Mouse (Mus musculus): ENCODE measurements around the gene Sh3gl1. TPM values are rescaled to one million over a fixed set of nuclear protein-coding genes. Genes with fewer than 3 reads are reported as not detected.

Sh3gl1 gene
- total and polyA plus RNA-seq, 3 experiments, result 29.3 to 39.0 (median 38.0) TPM

DNA sequence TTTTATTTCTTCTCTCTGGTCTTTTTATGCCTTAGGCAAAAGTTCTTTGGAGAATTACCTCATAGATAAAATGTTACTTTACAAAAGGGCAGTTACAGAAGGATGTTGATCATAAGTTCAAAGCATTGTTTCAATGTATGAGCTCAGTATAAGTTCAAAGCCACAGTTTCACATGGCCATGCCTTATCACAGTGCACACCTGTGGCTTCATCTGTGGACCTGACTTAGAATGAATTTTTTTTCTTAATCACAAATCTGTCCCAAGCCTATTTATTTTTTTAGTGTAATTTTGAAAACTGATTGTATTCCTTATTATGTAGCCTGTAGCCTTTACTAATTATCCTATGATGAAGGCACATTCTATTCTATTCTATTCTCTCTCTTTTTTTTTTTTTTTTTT, 18.5 kb upstream of the Sh3gl1 start:
- no peaks in the 10 kb centered on the region for H3K9me3 ChIP-seq (replicated peaks; ENCODE audit: low read length)
- peaks cover 53% of the 10 kb centered on the region for H3K79me2 ChIP-seq (replicated peaks; ENCODE audit: control insufficient read depth, extremely low read depth, insufficient read depth, poor library complexity, severe bottlenecking)
- no peak for DNase-seq (ENCODE audit: extremely low read depth)
- H3K4me3 ChIP-seq (replicated peaks in 1 of 3; ENCODE audit: low read depth in 2 of 3, low read length in 2 of 3, poor library complexity in 1 of 3), result no peak overlapping the region
- no peaks in the 10 kb centered on the region for H3K27me3 ChIP-seq (replicated peaks)
- dilution Hi-C loops (cut with MboI; ENCODE audit: extremely low pct_ligation_motif_present, extremely low pct_unique_long_range_greater_than_20kb, low sequenced_read_pairs) (no loop called here), in situ Hi-C loops (cut with MboI; ENCODE audit: low pct_ligation_motif_present, low pct_unique_long_range_greater_than_20kb, low sequenced_read_pairs) (no loop called here)
- no peak overlapping the region for H3K4me2 ChIP-seq (ENCODE audit: insufficient read depth, low read depth, poor library complexity, severe bottlenecking)
- peaks cover 55 to 86% of the 10 kb centered on the region in 2 experiments for H3K36me3 ChIP-seq (replicated peaks in 1 of 2; ENCODE audit: control insufficient read depth in 1 of 2, insufficient read depth in 1 of 2, low read length in 1 of 2)
- no peak overlapping the region for H3K27ac ChIP-seq (ENCODE audit: insufficient read depth, low read depth)
- no peak overlapping the region for H3K9ac ChIP-seq (ENCODE audit: insufficient read depth, low read depth)
- H3K4me1 ChIP-seq (ENCODE audit: control insufficient read depth in 1 of 2, insufficient read depth in 2 of 2), result no peaks in the 10 kb centered on the region
- no peak for TF ChIP-seq JUND (conservative IDR thresholded peaks at IDR 0.05; ENCODE audit: low read depth, low read length)
- no peak for TF ChIP-seq ZC3H11A (IDR thresholded peaks at IDR 0.05; ENCODE audit: low read depth, low read length)
- no peak for TF ChIP-seq UBTF (IDR thresholded peaks at IDR 0.05; ENCODE audit: low read depth, low read length)
- no peak for TF ChIP-seq ETS1 (conservative IDR thresholded peaks at IDR 0.05; ENCODE audit: low read depth, low read length)
- no peak for TF ChIP-seq ELF1 (IDR thresholded peaks at IDR 0.05; ENCODE audit: low read depth, low read length)
- TF ChIP-seq MXI1 (IDR thresholded peaks at IDR 0.05; ENCODE audit: low read depth, low read length), result no peak
- no peak for TF ChIP-seq HCFC1 (IDR thresholded peaks at IDR 0.05; ENCODE audit: low read depth, low read length)
- no peak for TF ChIP-seq CHD2 (IDR thresholded peaks at IDR 0.05; ENCODE audit: low read length)

DNA sequence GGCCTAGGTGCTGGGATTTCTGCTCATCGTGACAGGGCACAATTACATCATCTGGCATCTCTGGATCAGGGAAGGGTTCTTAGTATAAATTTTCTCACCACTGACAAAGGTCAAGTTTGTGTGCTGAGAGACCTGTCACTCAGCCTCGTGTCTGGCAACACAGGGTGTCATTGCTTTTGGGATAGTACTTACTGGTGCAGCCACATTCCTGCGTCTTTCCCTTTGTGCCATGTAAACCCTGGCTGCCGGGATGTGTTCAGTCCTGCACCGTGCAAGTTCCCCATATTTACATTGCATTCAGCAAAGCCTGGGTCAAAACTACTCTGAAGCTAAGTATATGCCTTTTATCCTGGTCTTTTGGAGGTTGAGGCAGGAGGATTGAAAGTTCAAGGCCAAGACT, 14.9 kb upstream of the Sh3gl1 start:
- TF ChIP-seq BHLHE40 (IDR thresholded peaks at IDR 0.05; ENCODE audit: low read depth, low read length), result no peak
- TF ChIP-seq POLR2AphosphoS2 (IDR thresholded peaks at IDR 0.05; ENCODE audit: low read depth, low read length), result no peak
- no peak for TF ChIP-seq CTCF (conservative IDR thresholded peaks at IDR 0.05 in 1 of 2, IDR thresholded peaks at IDR 0.05 in 1 of 2; ENCODE audit: low read depth in 2 of 2, low read length in 2 of 2)
- TF ChIP-seq SIN3A (IDR thresholded peaks at IDR 0.05; ENCODE audit: low read length), result no peak
- no peak for TF ChIP-seq ELF1 (IDR thresholded peaks at IDR 0.05; ENCODE audit: low read depth, low read length)
- no peak for TF ChIP-seq TBP (conservative IDR thresholded peaks at IDR 0.05; ENCODE audit: low read depth, low read length)
- no peak for TF ChIP-seq PAX5 (IDR thresholded peaks at IDR 0.05; ENCODE audit: low read length)
- DNase-seq (ENCODE audit: extremely low read depth), result no peak
- H3K4me2 ChIP-seq (ENCODE audit: insufficient read depth, low read depth, poor library complexity, severe bottlenecking), result no peak overlapping the region
- no peak overlapping the region for H3K4me3 ChIP-seq (replicated peaks in 1 of 3; ENCODE audit: low read depth in 2 of 3, low read length in 2 of 3, poor library complexity in 1 of 3)
- H3K79me2 ChIP-seq (replicated peaks; ENCODE audit: control insufficient read depth, extremely low read depth, insufficient read depth, poor library complexity, severe bottlenecking), result peaks cover 86% of the 10 kb centered on the region
- dilution Hi-C loops (cut with MboI; ENCODE audit: extremely low pct_ligation_motif_present, extremely low pct_unique_long_range_greater_than_20kb, low sequenced_read_pairs) (no loop called here), in situ Hi-C loops (cut with MboI; ENCODE audit: low pct_ligation_motif_present, low pct_unique_long_range_greater_than_20kb, low sequenced_read_pairs) (no loop called here)
- H3K9ac ChIP-seq (ENCODE audit: insufficient read depth, low read depth), result no peak overlapping the region
- peaks cover 55 to 88% of the 10 kb centered on the region in 2 experiments for H3K36me3 ChIP-seq (replicated peaks in 1 of 2; ENCODE audit: control insufficient read depth in 1 of 2, insufficient read depth in 1 of 2, low read length in 1 of 2)
- H3K27ac ChIP-seq (ENCODE audit: insufficient read depth, low read depth), result no peak overlapping the region
- H3K9me3 ChIP-seq (replicated peaks; ENCODE audit: low read length), result no peaks in the 10 kb centered on the region
- H3K27me3 ChIP-seq (replicated peaks), result no peaks in the 10 kb centered on the region
- H3K4me1 ChIP-seq (ENCODE audit: control insufficient read depth in 1 of 2, insufficient read depth in 2 of 2), result no peaks in the 10 kb centered on the region

DNA sequence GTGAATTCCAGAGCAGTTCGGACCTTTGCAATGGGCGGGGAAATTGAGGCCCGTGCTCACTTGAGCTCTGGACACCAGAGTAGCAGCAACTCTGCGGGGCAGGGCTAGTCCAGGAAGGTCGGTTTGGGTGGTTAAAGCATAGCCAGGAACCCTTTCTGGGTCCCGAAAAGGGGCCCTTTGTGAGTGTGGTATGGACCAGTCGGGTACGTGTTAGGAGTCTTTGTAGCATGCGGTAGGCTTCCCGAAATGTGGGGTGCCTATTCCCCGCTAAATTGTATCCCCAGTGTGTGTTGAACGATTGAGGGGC, 4.4 kb upstream of the Sh3gl1 start:
- TF ChIP-seq E2F4 (IDR thresholded peaks at IDR 0.05; ENCODE audit: insufficient replicate concordance, low read depth, low read length) (no peak), EP300 (IDR thresholded peaks at IDR 0.05; ENCODE audit: low read length) (no peak), NRF1 (IDR thresholded peaks at IDR 0.05; ENCODE audit: low read depth, low read length) (no peak), USF1 (IDR thresholded peaks at IDR 0.05; ENCODE audit: low read depth, low read length) (no peak), JUN (IDR thresholded peaks at IDR 0.05; ENCODE audit: insufficient read depth, low read depth, low read length) (no peak), RAD21 (IDR thresholded peaks at IDR 0.05; ENCODE audit: low read depth, low read length) (no peak), TBP (conservative IDR thresholded peaks at IDR 0.05; ENCODE audit: low read depth, low read length) (no peak)
- in situ Hi-C loops (cut with MboI; ENCODE audit: low pct_ligation_motif_present, low pct_unique_long_range_greater_than_20kb, low sequenced_read_pairs), result loop anchor here (5.0 kb wide), 1 partner anchor 36 kb away; the partner anchor contains the start of genes Hdgfl2 and Ubxn6
- H3K27ac ChIP-seq (ENCODE audit: insufficient read depth, low read depth), result no peak overlapping the region
- peak overlapping the region; percentile 78 to 89 (median 80) for H3K4me3 ChIP-seq (replicated peaks in 1 of 3; ENCODE audit: low read depth in 2 of 3, low read length in 2 of 3, poor library complexity in 1 of 3)
- peak overlapping the region; percentile 82 for H3K9ac ChIP-seq (ENCODE audit: insufficient read depth, low read depth)
- peaks cover 17 to 32% of the 10 kb centered on the region in 2 experiments for H3K36me3 ChIP-seq (replicated peaks in 1 of 2; ENCODE audit: control insufficient read depth in 1 of 2, insufficient read depth in 1 of 2, low read length in 1 of 2)
- H3K79me2 ChIP-seq (replicated peaks; ENCODE audit: control insufficient read depth, extremely low read depth, insufficient read depth, poor library complexity, severe bottlenecking), result peaks cover 60% of the 10 kb centered on the region
- H3K27me3 ChIP-seq (replicated peaks), result no peaks in the 10 kb centered on the region
- H3K4me1 ChIP-seq (ENCODE audit: control insufficient read depth in 1 of 2, insufficient read depth in 2 of 2), result peaks cover 0 to 38% of the 10 kb centered on the region in 2 experiments; a peak in 2 of 4 replicates
- peak overlapping the region; percentile 81; the same call in 1 of the 2 replicates for H3K4me2 ChIP-seq (ENCODE audit: insufficient read depth, low read depth, poor library complexity, severe bottlenecking)
- H3K9me3 ChIP-seq (replicated peaks; ENCODE audit: low read length), result no peaks in the 10 kb centered on the region
- DNase-seq (ENCODE audit: extremely low read depth), result no peak
- dilution Hi-C loops (cut with MboI; ENCODE audit: extremely low pct_ligation_motif_present, extremely low pct_unique_long_range_greater_than_20kb, low sequenced_read_pairs), result no loop called here
